Mouse (Mus musculus) kidney, postnatal 0 days (tissue): ENCODE measurements at regions not wholly inside any gene's neighbourhood (a gene's known extent, or its start where the extent isn't known, plus 50 kb on each side); places are given as distances from the start of the nearest gene placed in this dataset.

ENCODE experiments used
- ATAC-seq: fragments of 200-750 bp; cut with Nextera tagmentation; replicated peaks from 2 replicates; pipeline ENCODE4 v1.8.0; 2017; ENCODE audit warnings: low read depth, moderate number of reproducible peaks, moderate TSS enrichment, moderate library complexity; ENCODE audit not compliant: low FRiP score
- DNase-seq: peaks from one replicate; pipeline ENCODE4 v3.0.0-alpha.2; 2016; ENCODE audit warnings: low spot score
- H3K27ac ChIP-seq: fragments of 300-500 bp; sonication (generic); 2 replicates; pipeline ENCODE4 v1.5.1; 2014; ENCODE audit warnings: mild to moderate bottlenecking
- H3K27me3 ChIP-seq: fragments of 300-500 bp; sonication (generic); 2 replicates; pipeline ENCODE4 v1.6.1; 2014; ENCODE audit warnings: low read length, mixed read lengths; ENCODE audit not compliant: insufficient read depth
- H3K36me3 ChIP-seq: fragments of 300-500 bp; sonication (generic); 2 replicates; pipeline ENCODE4 v1.6.1; 2014; ENCODE audit warnings: low read length, mixed read lengths; ENCODE audit not compliant: insufficient read depth
- H3K4me1 ChIP-seq: fragments of 300-500 bp; sonication (generic); replicated peaks from 2 replicates; pipeline ENCODE4 v1.6.1; 2014; ENCODE audit warnings: antibody characterized with exemption, low read length, mixed read lengths; ENCODE audit not compliant: insufficient read depth
- H3K4me2 ChIP-seq: fragments of 300-500 bp; sonication (generic); 2 replicates; pipeline ENCODE4 v1.6.1; 2014; ENCODE audit warnings: mild to moderate bottlenecking, low read length, moderate library complexity, mixed read lengths
- H3K4me3 ChIP-seq: fragments of 300-500 bp; sonication (generic); replicated peaks from 2 replicates; pipeline ENCODE4 v1.5.1; 2014; ENCODE audit warnings: low read depth, low read length
- H3K9ac ChIP-seq: fragments of 300-500 bp; sonication (generic); 2 replicates; pipeline ENCODE4 v1.6.1; 2014; ENCODE audit warnings: low read depth, low read length
- H3K9me3 ChIP-seq: fragments of 300-500 bp; sonication (generic); replicated peaks from 2 replicates; pipeline ENCODE4 v1.6.1; 2016; ENCODE audit warnings: low read length, inconsistent platforms, mixed read lengths
- CTCF ChIP-seq: IDR thresholded peaks from 2 replicates; pipeline ENCODE4 v1.5.1; 2016; ENCODE audit warnings: antibody characterized with exemption, low read depth, mild to moderate bottlenecking, moderate library complexity
- WGBS: fragments of 180-500 bp; shearing (Covaris S2); extraction: QIAGEN DNeasy Blood & Tissue Kit; methylation state at CpG from one replicate; pipeline ENCODE4 v1.1.7; 2014; 5-methylcytosine and 5-hydroxymethylcytosine counted together

GRCm38 (mm10) chr7:123857539-123857938 is 125.1 kb upstream of the Hs3st4 start:
- Histone ChIP-seq H3K4me3 (no peak overlapping the region), H3K27ac (no peak overlapping the region), H3K9ac (no peak overlapping the region), H3K9me3 (no peaks in the 10 kb centered on the region), H3K4me2 (no peak overlapping the region), H3K27me3 (no peaks in the 10 kb centered on the region), H3K36me3 (no peaks in the 10 kb centered on the region), H3K4me1 (no peaks in the 10 kb centered on the region)
- WGBS, result 74% methylated on average over 6 of the region's 6 CpGs
- TF ChIP-seq CTCF, result no peak
- ATAC-seq (no peak), DNase-seq (no peak)

DNA sequence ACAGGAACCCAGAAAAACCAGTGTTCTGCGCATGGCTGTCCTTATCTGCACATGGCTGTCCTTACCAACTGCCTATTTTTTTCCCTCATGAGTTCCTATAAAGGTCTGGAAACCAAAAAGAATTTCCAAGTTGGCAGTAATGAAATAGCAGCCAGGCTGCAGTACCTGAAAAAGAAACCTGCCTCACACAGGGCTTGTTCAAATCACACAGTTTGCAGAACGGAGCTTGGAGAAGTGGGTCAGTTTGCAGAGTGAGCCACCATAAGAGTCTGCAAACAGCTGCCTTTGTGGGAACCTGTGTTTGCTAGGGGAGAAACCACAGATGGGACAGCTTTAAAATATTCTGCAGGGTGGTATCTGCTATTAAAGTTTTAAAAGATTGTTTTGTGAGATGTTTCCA is 121.0 kb upstream of the Hs3st4 start:
- no peak overlapping the region for H3K27ac ChIP-seq
- no peak for ATAC-seq
- no peaks in the 10 kb centered on the region for H3K36me3 ChIP-seq
- DNase-seq, result no peak
- H3K4me3 ChIP-seq, result no peak overlapping the region
- TF ChIP-seq CTCF, result no peak
- WGBS, result 89% methylated on average over 2 of the region's 2 CpGs
- no peak overlapping the region for H3K4me2 ChIP-seq
- H3K9me3 ChIP-seq, result no peaks in the 10 kb centered on the region
- no peaks in the 10 kb centered on the region for H3K4me1 ChIP-seq
- no peaks in the 10 kb centered on the region for H3K27me3 ChIP-seq
- H3K9ac ChIP-seq, result no peak overlapping the region

GRCm38 (mm10) chr7:123896759-123897444 is 85.8 kb upstream of the Hs3st4 start:
- no peak overlapping the region for H3K4me3 ChIP-seq
- no peak overlapping the region for H3K4me2 ChIP-seq
- no peak overlapping the region for H3K9ac ChIP-seq
- H3K9me3 ChIP-seq, result no peaks in the 10 kb centered on the region
- TF ChIP-seq CTCF, result no peak
- H3K36me3 ChIP-seq, result no peaks in the 10 kb centered on the region
- WGBS, result 80% methylated on average over 4 of the region's 4 CpGs
- H3K27me3 ChIP-seq, result no peaks in the 10 kb centered on the region
- H3K27ac ChIP-seq, result no peak overlapping the region
- DNase-seq (no peak), ATAC-seq (no peak)
- no peaks in the 10 kb centered on the region for H3K4me1 ChIP-seq

- Histone ChIP-seq H3K27me3 (no peaks in the 10 kb centered on the region), H3K9me3 (no peaks in the 10 kb centered on the region), H3K27ac (no peak overlapping the region), H3K9ac (no peak overlapping the region), H3K4me3 (no peak overlapping the region), H3K4me1 (no peaks in the 10 kb centered on the region), H3K4me2 (no peak overlapping the region), H3K36me3 (no peaks in the 10 kb centered on the region)
- 82% methylated on average over 6 of the region's 6 CpGs for WGBS
- DNase-seq (no peak), ATAC-seq (no peak)
- no peak for TF ChIP-seq CTCF
These were observed 74.5 kb upstream of the Hs3st4 start for GRCm38 (mm10) chr7:123907946-123908840.

DNA sequence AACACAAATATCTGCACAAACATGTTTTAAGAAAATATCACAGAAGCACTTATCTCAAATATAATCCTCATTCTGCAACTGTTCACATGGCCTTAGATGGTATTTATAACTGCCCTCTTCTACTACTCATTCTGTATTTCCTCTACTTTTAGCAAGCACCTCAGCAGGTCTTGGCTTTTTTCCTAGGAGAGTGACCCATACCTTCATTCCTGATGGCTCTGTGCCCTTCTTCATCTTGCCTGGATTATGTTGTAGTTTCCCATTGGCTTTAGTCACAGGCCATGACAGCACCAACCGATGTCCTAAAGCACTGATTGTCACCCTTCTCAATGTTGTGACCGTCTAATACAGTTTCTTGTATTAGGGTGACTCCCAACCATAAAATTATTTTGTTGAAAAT is 61.2 kb upstream of the Hs3st4 start:
- WGBS, result 92% methylated on average over 2 of the region's 2 CpGs
- H3K4me1 ChIP-seq, result no peaks in the 10 kb centered on the region
- no peaks in the 10 kb centered on the region for H3K9me3 ChIP-seq
- H3K36me3 ChIP-seq, result no peaks in the 10 kb centered on the region
- H3K4me2 ChIP-seq, result no peak overlapping the region
- DNase-seq (no peak), ATAC-seq (no peak)
- H3K27me3 ChIP-seq, result no peaks in the 10 kb centered on the region
- no peak overlapping the region for H3K4me3 ChIP-seq
- no peak overlapping the region for H3K27ac ChIP-seq
- no peak for TF ChIP-seq CTCF
- H3K9ac ChIP-seq, result no peak overlapping the region

GRCm38 (mm10) chr7:123932486-123932885 is 50.2 kb upstream of the Hs3st4 start:
- no peak for DNase-seq

More at GRCm38 (mm10) chr7:123932486-123932885, 50.2 kb upstream of the Hs3st4 start:
- Histone ChIP-seq H3K4me1 (no peaks in the 10 kb centered on the region), H3K27ac (no peak overlapping the region), H3K4me2 (no peak overlapping the region), H3K4me3 (no peak overlapping the region), H3K9me3 (no peaks in the 10 kb centered on the region), H3K36me3 (no peaks in the 10 kb centered on the region), H3K9ac (no peak overlapping the region), H3K27me3 (no peaks in the 10 kb centered on the region)
- ATAC-seq, result no peak
- no peak for TF ChIP-seq CTCF
- 55% methylated on average over 7 of the region's 7 CpGs for WGBS
